Mouse (Mus musculus) embryo, embryonic 11.5 days (tissue): ENCODE results near the gene Adamts4.
"Not testable (repeated sequence)": the region's sequence is repeated elsewhere in the genome, so short reads cannot be mapped to it uniquely, and the experiment has no call there.

Source experiments
- DNase-seq: peaks from one replicate; pipeline ENCODE4 v3.0.0-alpha.2; 2012; ENCODE audit warnings: low read depth, low spot score

Gene Adamts4

GRCm38 (mm10) chr1:171231844-171232243 is 18.4 kb upstream of the Adamts4 start:
- DNase-seq, result no peak

GRCm38 (mm10) chr1:171232348-171232747 is 17.9 kb upstream of the Adamts4 start:
- no peak for DNase-seq

GRCm38 (mm10) chr1:171232800-171233730 is 17.2 kb upstream of the Adamts4 start:
- no peak for DNase-seq

- DNase-seq, result no peak
Measured at GRCm38 (mm10) chr1:171234126-171234525, 16.1 kb upstream of the Adamts4 start, which contains the start of gene Fcer1g. Fcer1g (minus strand) TSS chr1:171234365.

GRCm38 (mm10) chr1:171234538-171234937 is 15.7 kb upstream of the Adamts4 start:
- no peak for DNase-seq

GRCm38 (mm10) chr1:171235791-171236190 is 14.4 kb upstream of the Adamts4 start:
- DNase-seq, result no peak

GRCm38 (mm10) chr1:171237438-171237837 is 12.8 kb upstream of the Adamts4 start:
- DNase-seq, result no peak

- no peak for DNase-seq
Measured at GRCm38 (mm10) chr1:171238463-171238862, 11.8 kb upstream of the Adamts4 start.

GRCm38 (mm10) chr1:171239992-171240744 is 10.1 kb upstream of the Adamts4 start:
- DNase-seq, result no peak

- DNase-seq, result no peak
Measured at GRCm38 (mm10) chr1:171240911-171241310, 9.3 kb upstream of the Adamts4 start.

GRCm38 (mm10) chr1:171241952-171242351 is 8.3 kb upstream of the Adamts4 start:
- DNase-seq, result not testable (repeated sequence)

GRCm38 (mm10) chr1:171245353-171245752 is 4.9 kb upstream of the Adamts4 start:
- DNase-seq, result no peak

- peak; percentile 92 for DNase-seq
Measured at GRCm38 (mm10) chr1:171246709-171247452, 3.3 kb upstream of the Adamts4 start.

GRCm38 (mm10) chr1:171247453-171247841 is 2.8 kb upstream of the Adamts4 start:
- DNase-seq, result no peak

GRCm38 (mm10) chr1:171247916-171248315 is 2.3 kb upstream of the Adamts4 start:
- DNase-seq, result no peak

GRCm38 (mm10) chr1:171248386-171249226 is 1.6 kb upstream of the Adamts4 start:
- DNase-seq, result no peak

GRCm38 (mm10) chr1:171250680-171251593 is 716 bp downstream of the Adamts4 start, which contains the start of gene Ndufs2:
Ndufs2 (minus strand) TSS chr1:171251388.
- DNase-seq, result no peak

- DNase-seq, result no peak
Measured at GRCm38 (mm10) chr1:171251594-171252324, 1.5 kb downstream of the Adamts4 start.

- no peak for DNase-seq
Measured at GRCm38 (mm10) chr1:171252415-171252814, 2.2 kb downstream of the Adamts4 start.
